Mouse (Mus musculus) testis, postnatal 14 days (tissue): ENCODE results near the gene Srbd1.
A peak's percentile ranks its signal among the peaks of the same experiment; 100 is the strongest.

ENCODE experiments used
- DNase-seq: peaks from one replicate; pipeline ENCODE4 v3.0.0; 2021; ENCODE audit warnings: low spot score

Gene Srbd1

GRCm38 (mm10) chr17:86145079-86145951, at the start of gene Srbd1:
Gene Srbd1 (minus strand): TSS chr17:86145175.
- peak; percentile 92 for DNase-seq

GRCm38 (mm10) chr17:86193979-86194378, 49.0 kb upstream of the Srbd1 start:
- DNase-seq = no peak

GRCm38 (mm10) chr17:86187777-86188176, 42.8 kb upstream of the Srbd1 start:
- no peak for DNase-seq

- DNase-seq = no peak
Observed at GRCm38 (mm10) chr17:86185584-86185983, 40.6 kb upstream of the Srbd1 start.

- DNase-seq = no peak
Observed at GRCm38 (mm10) chr17:86184552-86185209, 39.7 kb upstream of the Srbd1 start.

GRCm38 (mm10) chr17:86183788-86184187, 38.8 kb upstream of the Srbd1 start:
- no peak for DNase-seq

GRCm38 (mm10) chr17:86176722-86177121, 31.7 kb upstream of the Srbd1 start:
- no peak for DNase-seq

- no peak for DNase-seq
Observed at GRCm38 (mm10) chr17:86175516-86175915, 30.5 kb upstream of the Srbd1 start.

- DNase-seq = no peak
Observed at GRCm38 (mm10) chr17:86170164-86170958, 25.4 kb upstream of the Srbd1 start.

- no peak for DNase-seq
Observed at GRCm38 (mm10) chr17:86169092-86169491, 24.1 kb upstream of the Srbd1 start.

GRCm38 (mm10) chr17:86168231-86168981, 23.4 kb upstream of the Srbd1 start:
- DNase-seq = no peak

- DNase-seq = peak; percentile 60
Observed at GRCm38 (mm10) chr17:86167320-86168230, 22.6 kb upstream of the Srbd1 start, which contains the start of gene Prkce. Gene Prkce (plus strand): TSS chr17:86167785.

GRCm38 (mm10) chr17:86166567-86167319, 21.8 kb upstream of the Srbd1 start:
- peak; percentile 66 for DNase-seq

GRCm38 (mm10) chr17:86166051-86166566, 21.1 kb upstream of the Srbd1 start:
- DNase-seq = no peak

GRCm38 (mm10) chr17:86164416-86164815, 19.4 kb upstream of the Srbd1 start:
- no peak for DNase-seq

- DNase-seq = no peak
Observed at GRCm38 (mm10) chr17:86162672-86163071, 17.7 kb upstream of the Srbd1 start.

- DNase-seq = no peak
Observed at GRCm38 (mm10) chr17:86156999-86157398, 12.0 kb upstream of the Srbd1 start.

GRCm38 (mm10) chr17:86150867-86151348, 5.9 kb upstream of the Srbd1 start:
- DNase-seq = peak; percentile 66

- no peak for DNase-seq
Observed at GRCm38 (mm10) chr17:86149726-86150125, 4.8 kb upstream of the Srbd1 start.
